Mouse (Mus musculus) G1E (cell line): ENCODE measurements around the gene Golt1a. TPM values are rescaled to one million over a fixed set of nuclear protein-coding genes. Genes with fewer than 3 reads are reported as not detected.
"Not testable (repeated sequence)": the region's sequence is repeated elsewhere in the genome, so short reads cannot be mapped to it uniquely, and the experiment has no call there.

Experiments used
- ATAC-seq: 2 replicates; pipeline ENCODE4 v1.8.0; 2016; ENCODE audit warnings: mild to moderate bottlenecking; ENCODE audit not compliant: insufficient number of reproducible peaks, poor library complexity, low FRiP score, severe bottlenecking; ENCODE audit errors: extremely low read depth
- DNase-seq: peaks from one replicate; pipeline ENCODE4 v3.0.0; 2012; ENCODE audit warnings: low spot score
- H3K27me3 ChIP-seq: 2 replicates; pipeline ENCODE4 v1.6.1; 2012; ENCODE audit warnings: mild to moderate bottlenecking, low read length, inconsistent platforms; ENCODE audit not compliant: insufficient read depth
- H3K36me3 ChIP-seq: replicated peaks from 2 replicates; pipeline ENCODE3; 2012; ENCODE audit warnings: mild to moderate bottlenecking, inconsistent platforms
- H3K4me1 ChIP-seq: 2 replicates; pipeline ENCODE4 v1.6.1; 2012; ENCODE audit warnings: low read depth, low read length, inconsistent platforms, mixed read lengths; ENCODE audit not compliant: insufficient read depth
- H3K4me3 ChIP-seq: 2 replicates; pipeline ENCODE4 v1.5.1; 2012; ENCODE audit warnings: low read depth, mild to moderate bottlenecking, inconsistent platforms, low read length, moderate library complexity, mixed read lengths
- H3K9me3 ChIP-seq: replicated peaks from 2 replicates; pipeline ENCODE4 v1.6.1; 2012; ENCODE audit warnings: inconsistent platforms
- CTCF ChIP-seq: IDR thresholded peaks from 2 replicates; pipeline ENCODE4 v1.5.1; 2012; ENCODE audit warnings: low read depth, low read length, inconsistent platforms, mixed read lengths
- GATA1 ChIP-seq: IDR thresholded peaks from 2 replicates; pipeline ENCODE4 v1.6.1; 2012; ENCODE audit warnings: borderline replicate concordance, low read length, inconsistent platforms, mixed read lengths
- GATA2 ChIP-seq: IDR thresholded peaks from 2 replicates; pipeline ENCODE4 v1.6.1; 2012; ENCODE audit warnings: low read depth, low read length, inconsistent platforms, borderline replicate concordance
- POLR2AphosphoS5 ChIP-seq: IDR thresholded peaks from 2 replicates; pipeline ENCODE4 v1.6.1; 2012; ENCODE audit warnings: low read depth, low read length, inconsistent platforms; ENCODE audit not compliant: insufficient replicate concordance
- TAL1 ChIP-seq: conservative IDR thresholded peaks from 2 replicates; pipeline ENCODE4 v1.6.1; 2012; ENCODE audit warnings: low read depth, low read length, inconsistent platforms, mixed read lengths
- polyA plus RNA-seq: library from polyadenylated mRNA; stranded (reverse); fragments of >175 nt; gene quantifications from 2 replicates; pipeline ENCODE4 v1.2.3, GENCODE M21; 2012
- total RNA-seq, 2 experiments: library from RNA; stranded (forward) in 1 of 2; stranded (reverse) in 1 of 2; fragments of 200-1000 nt in 1 of 2; fragments of >200 nt in 1 of 2; fragmentation: Nextera tagmentation in 1 of 2; gene quantifications; 2 replicates each; pipeline ENCODE4 v1.2.3; 2014 to 2017

Gene Golt1a
- total and polyA plus RNA-seq, 3 experiments = not detected

- no peaks in the 10 kb centered on the region for H3K4me1 ChIP-seq
- TF ChIP-seq TAL1 (no peak), GATA2 (no peak), POLR2AphosphoS5 (no peak), GATA1 (no peak), CTCF (no peak)
- DNase-seq = no peak
- ATAC-seq = no peak
- no peak overlapping the region for H3K4me3 ChIP-seq
- no peaks in the 10 kb centered on the region for H3K36me3 ChIP-seq
- H3K27me3 ChIP-seq = peaks cover 8% of the 10 kb centered on the region
- no peaks in the 10 kb centered on the region for H3K9me3 ChIP-seq
Measured at GRCm38 (mm10) chr1:133332656-133333430, 23.2 kb downstream of the Golt1a start.

GRCm38 (mm10) chr1:133333937-133334336 is 24.3 kb downstream of the Golt1a start:
- no peaks in the 10 kb centered on the region for H3K9me3 ChIP-seq
- H3K36me3 ChIP-seq = no peaks in the 10 kb centered on the region
- H3K4me3 ChIP-seq = no peak overlapping the region
- H3K27me3 ChIP-seq = peaks cover 8% of the 10 kb centered on the region
- no peak for ATAC-seq
- no peak for DNase-seq
- H3K4me1 ChIP-seq = no peaks in the 10 kb centered on the region
- TF ChIP-seq GATA1 (no peak), CTCF (no peak), POLR2AphosphoS5 (no peak), TAL1 (no peak), GATA2 (no peak)

DNA sequence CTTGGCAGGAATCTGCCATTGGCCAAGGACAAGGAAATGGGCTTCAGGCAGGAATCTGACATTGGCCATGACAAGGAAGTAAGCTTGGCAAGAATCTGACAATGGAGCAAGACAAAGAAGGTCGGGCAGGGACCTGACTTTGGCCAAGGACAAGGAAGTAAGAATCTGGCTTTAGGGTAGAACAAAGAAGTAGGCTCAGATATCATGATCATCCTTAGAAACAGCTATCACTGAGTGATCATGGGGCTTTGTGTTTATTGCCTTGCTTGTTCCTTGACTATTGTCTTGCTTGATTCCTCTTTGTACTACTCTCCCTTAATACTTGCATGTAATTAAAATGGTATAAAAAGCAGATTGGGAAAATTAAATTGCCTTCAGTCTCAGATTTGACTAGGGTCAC is 30.8 kb downstream of the Golt1a start:
- H3K4me3 ChIP-seq, H3K9me3 ChIP-seq, H3K4me1 ChIP-seq, H3K36me3 ChIP-seq, ATAC-seq, H3K27me3 ChIP-seq, DNase-seq: not testable (repeated sequence)

- DNase-seq (no peak), ATAC-seq (no peak)
- H3K4me1 ChIP-seq = no peaks in the 10 kb centered on the region
- TF ChIP-seq GATA2 (no peak), GATA1 (no peak), CTCF (no peak), POLR2AphosphoS5 (no peak), TAL1 (no peak)
- no peaks in the 10 kb centered on the region for H3K36me3 ChIP-seq
- H3K27me3 ChIP-seq = 0 out of 2 replicates have a peak, but pooled peaks cover 4% of the 10 kb centered on the region
- H3K4me3 ChIP-seq = no peak overlapping the region
- no peaks in the 10 kb centered on the region for H3K9me3 ChIP-seq
Measured at GRCm38 (mm10) chr1:133344357-133344756, 34.8 kb downstream of the Golt1a start.

GRCm38 (mm10) chr1:133346531-133346930 is 36.9 kb downstream of the Golt1a start:
- H3K4me1 ChIP-seq = no peaks in the 10 kb centered on the region
- peaks cover 7% of the 10 kb centered on the region; the same call in 1 of the 2 replicates for H3K27me3 ChIP-seq
- H3K36me3 ChIP-seq = no peaks in the 10 kb centered on the region
- ATAC-seq (no peak), DNase-seq (no peak)
- no peak for TF ChIP-seq TAL1
- TF ChIP-seq GATA1 = no peak
- no peak for TF ChIP-seq GATA2
- no peak overlapping the region for H3K4me3 ChIP-seq
- no peaks in the 10 kb centered on the region for H3K9me3 ChIP-seq

DNA sequence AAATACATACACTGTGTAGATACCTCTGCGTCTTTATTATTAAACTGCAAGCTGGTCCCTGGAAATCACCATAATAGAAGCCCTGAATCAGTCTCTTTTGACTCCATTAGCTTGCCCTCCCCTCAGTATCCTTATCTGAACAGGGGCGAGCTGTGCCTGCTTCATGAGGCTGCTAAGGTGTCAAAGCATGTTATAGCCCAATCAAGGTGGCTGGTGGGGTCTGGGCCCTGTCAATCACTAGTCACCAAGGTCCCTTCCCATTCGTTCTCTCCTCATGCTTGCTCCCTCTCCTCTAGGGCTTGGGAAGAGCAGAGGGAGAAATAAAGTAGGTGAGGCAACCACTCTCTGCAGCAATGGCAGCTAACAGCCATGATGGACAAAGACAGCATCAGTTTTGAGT is 37.6 kb downstream of the Golt1a start:
- TF ChIP-seq GATA1 = no peak
- TF ChIP-seq GATA2 = no peak
- TF ChIP-seq POLR2AphosphoS5 = no peak
- no peak for TF ChIP-seq TAL1
- TF ChIP-seq CTCF = no peak
- no peak overlapping the region for H3K4me3 ChIP-seq
- H3K4me1 ChIP-seq = no peaks in the 10 kb centered on the region
- DNase-seq (no peak), ATAC-seq (no peak)
- H3K9me3 ChIP-seq = no peaks in the 10 kb centered on the region
- H3K27me3 ChIP-seq = peaks cover 11% of the 10 kb centered on the region
- no peaks in the 10 kb centered on the region for H3K36me3 ChIP-seq
